Mouse (Mus musculus) limb, embryonic 15.5 days (tissue): ENCODE data around the gene Clec16a. TPM values are rescaled to one million over a fixed set of nuclear protein-coding genes. Genes with fewer than 3 reads are reported as not detected.
A peak's percentile ranks its signal among the peaks of the same experiment; 100 is the strongest.

Experiments
- ATAC-seq: fragments of 200-750 bp; cut with Nextera tagmentation; 2 replicates; pipeline ENCODE4 v1.8.0; 2017; ENCODE audit warnings: low read depth, moderate TSS enrichment; ENCODE audit not compliant: insufficient number of reproducible peaks, low FRiP score, low TSS enrichment
- H3K27ac ChIP-seq: fragments of 300-500 bp; sonication (generic); 2 replicates; pipeline ENCODE4 v1.5.1; 2015; ENCODE audit warnings: moderate library complexity, mild to moderate bottlenecking, inconsistent platforms
- H3K27me3 ChIP-seq: fragments of 300-500 bp; sonication (generic); 2 replicates; pipeline ENCODE4 v1.6.1; 2015; ENCODE audit warnings: inconsistent platforms
- H3K36me3 ChIP-seq: fragments of 300-500 bp; sonication (generic); 2 replicates; pipeline ENCODE4 v1.6.1; 2015; ENCODE audit warnings: inconsistent platforms
- H3K4me1 ChIP-seq: fragments of 300-500 bp; sonication (generic); 2 replicates; pipeline ENCODE4 v1.6.1; 2015; ENCODE audit warnings: inconsistent platforms
- H3K4me2 ChIP-seq: fragments of 300-500 bp; sonication (generic); 2 replicates; pipeline ENCODE4 v1.6.1; 2015; ENCODE audit warnings: mild to moderate bottlenecking, inconsistent platforms
- H3K4me3 ChIP-seq: fragments of 300-500 bp; sonication (generic); 2 replicates; pipeline ENCODE4 v1.5.1; 2015; ENCODE audit warnings: mild to moderate bottlenecking, inconsistent platforms
- H3K9ac ChIP-seq: fragments of 300-500 bp; sonication (generic); 2 replicates; pipeline ENCODE4 v1.6.1; 2015; ENCODE audit warnings: inconsistent platforms
- H3K9me3 ChIP-seq: fragments of 300-500 bp; sonication (generic); 2 replicates; pipeline ENCODE4 v1.6.1; 2016; ENCODE audit warnings: inconsistent platforms
- WGBS: fragments of 180-500 bp; shearing (Covaris S2); methylation state at CpG from one replicate; pipeline ENCODE4 v1.1.7; 2015; 5-methylcytosine and 5-hydroxymethylcytosine counted together
- polyA plus RNA-seq: library from polyadenylated mRNA; unstranded; fragments of >200 nt; fragmentation: Nextera tagmentation; extraction: Ambion mirVana; gene quantifications from 2 replicates; pipeline ENCODE4 v1.2.1, GENCODE M21; 2015

Gene Clec16a
- polyA plus RNA-seq, 1 experiment from 2014 or later = 34.3 TPM

GRCm38 (mm10) chr16:10655926-10656325, 110.8 kb downstream of the Clec16a start:
- no peaks in the 10 kb centered on the region for H3K27me3 ChIP-seq
- no peak overlapping the region for H3K4me3 ChIP-seq
- no peak overlapping the region for H3K9ac ChIP-seq
- no peaks in the 10 kb centered on the region for H3K9me3 ChIP-seq
- 35% methylated on average over 3 of the region's 3 CpGs for WGBS
- H3K4me2 ChIP-seq = no peak overlapping the region
- H3K27ac ChIP-seq = 0 out of 2 replicates have a peak overlapping the region, but pooled peaks have one; percentile 17
- no peaks in the 10 kb centered on the region for H3K36me3 ChIP-seq
- peaks cover 28% of the 10 kb centered on the region for H3K4me1 ChIP-seq
- no peak for ATAC-seq

GRCm38 (mm10) chr16:10656461-10656860, 111.3 kb downstream of the Clec16a start:
- WGBS = 19% methylated on average over 2 of the region's 2 CpGs
- no peak for ATAC-seq
- no peak overlapping the region for H3K4me3 ChIP-seq
- no peak overlapping the region for H3K27ac ChIP-seq
- no peaks in the 10 kb centered on the region for H3K36me3 ChIP-seq
- H3K4me1 ChIP-seq = peaks cover 28% of the 10 kb centered on the region
- no peaks in the 10 kb centered on the region for H3K27me3 ChIP-seq
- no peaks in the 10 kb centered on the region for H3K9me3 ChIP-seq
- no peak overlapping the region for H3K4me2 ChIP-seq
- H3K9ac ChIP-seq = no peak overlapping the region

- ATAC-seq = no peak
- 61% methylated on average over 1 of the region's 1 CpGs for WGBS
- H3K4me3 ChIP-seq = no peak overlapping the region
- H3K27me3 ChIP-seq = no peaks in the 10 kb centered on the region
- no peak overlapping the region for H3K4me2 ChIP-seq
- no peak overlapping the region for H3K27ac ChIP-seq
- H3K9ac ChIP-seq = no peak overlapping the region
- peaks cover 28% of the 10 kb centered on the region for H3K4me1 ChIP-seq
- H3K9me3 ChIP-seq = no peaks in the 10 kb centered on the region
- H3K36me3 ChIP-seq = no peaks in the 10 kb centered on the region
These were observed 111.8 kb downstream of the Clec16a start for GRCm38 (mm10) chr16:10656939-10657338.

GRCm38 (mm10) chr16:10659211-10659610, 114.1 kb downstream of the Clec16a start:
- Histone ChIP-seq H3K4me2 (no peak overlapping the region), H3K27me3 (no peaks in the 10 kb centered on the region), H3K4me3 (no peak overlapping the region), H3K36me3 (no peaks in the 10 kb centered on the region), H3K27ac (peak overlapping the region; percentile 27; the same call in 1 of the 2 replicates), H3K9me3 (no peaks in the 10 kb centered on the region), H3K4me1 (peaks cover 28% of the 10 kb centered on the region), H3K9ac (no peak overlapping the region)
- 71% methylated on average over 2 of the region's 2 CpGs for WGBS
- ATAC-seq = no peak

- Histone ChIP-seq H3K4me2 (no peak overlapping the region), H3K4me3 (no peak overlapping the region), H3K27me3 (no peaks in the 10 kb centered on the region), H3K27ac (no peak overlapping the region), H3K36me3 (no peaks in the 10 kb centered on the region), H3K9ac (no peak overlapping the region), H3K9me3 (no peaks in the 10 kb centered on the region), H3K4me1 (peaks cover 37% of the 10 kb centered on the region)
- no peak for ATAC-seq
These were observed 115.4 kb downstream of the Clec16a start for GRCm38 (mm10) chr16:10660526-10660925.

GRCm38 (mm10) chr16:10661385-10661784, 116.2 kb downstream of the Clec16a start:
- 55% methylated on average over 2 of the region's 2 CpGs for WGBS
- Histone ChIP-seq H3K27me3 (no peaks in the 10 kb centered on the region), H3K36me3 (no peaks in the 10 kb centered on the region), H3K9me3 (no peaks in the 10 kb centered on the region), H3K27ac (no peak overlapping the region), H3K4me1 (peaks cover 35% of the 10 kb centered on the region), H3K4me3 (no peak overlapping the region), H3K9ac (no peak overlapping the region), H3K4me2 (no peak overlapping the region)
- no peak for ATAC-seq

GRCm38 (mm10) chr16:10663890-10664731, 119.0 kb downstream of the Clec16a start:
- Histone ChIP-seq H3K4me2 (no peak overlapping the region), H3K36me3 (no peaks in the 10 kb centered on the region)
- whole genome bisulfite sequencing = 83% methylated on average over 12 of the region's 12 CpGs

GRCm38 (mm10) chr16:10664921-10665894, 120.1 kb downstream of the Clec16a start:
- no peaks in the 10 kb centered on the region for H3K27me3 ChIP-seq
- ATAC-seq = peak; percentile 70; the same call in 1 of the 2 replicates
- H3K36me3 ChIP-seq = no peaks in the 10 kb centered on the region
- no peak overlapping the region for H3K4me3 ChIP-seq
- peaks cover 24% of the 10 kb centered on the region for H3K4me1 ChIP-seq
- H3K27ac ChIP-seq = peak overlapping the region; percentile 24; the same call in 1 of the 2 replicates
- H3K9me3 ChIP-seq = no peaks in the 10 kb centered on the region
- no peak overlapping the region for H3K9ac ChIP-seq
- no peak overlapping the region for H3K4me2 ChIP-seq
- 40% methylated on average over 12 of the region's 12 CpGs for WGBS

More at GRCm38 (mm10) chr16:10663890-10664731, 119.0 kb downstream of the Clec16a start:
- H3K4me1 ChIP-seq = peaks cover 27% of the 10 kb centered on the region
- H3K27me3 ChIP-seq = no peaks in the 10 kb centered on the region
- H3K27ac ChIP-seq = 0 out of 2 replicates have a peak overlapping the region, but pooled peaks have one; percentile 24
- no peaks in the 10 kb centered on the region for H3K9me3 ChIP-seq
- no peak for ATAC-seq
- H3K4me3 ChIP-seq = no peak overlapping the region
- H3K9ac ChIP-seq = no peak overlapping the region

- ATAC-seq = no peak
- Histone ChIP-seq H3K27me3 (no peaks in the 10 kb centered on the region), H3K9me3 (no peaks in the 10 kb centered on the region), H3K4me1 (peaks cover 18% of the 10 kb centered on the region), H3K9ac (no peak overlapping the region), H3K4me2 (no peak overlapping the region), H3K27ac (no peak overlapping the region), H3K36me3 (no peaks in the 10 kb centered on the region), H3K4me3 (no peak overlapping the region)
- WGBS = 71% methylated on average over 3 of the region's 3 CpGs
These were observed 121.6 kb downstream of the Clec16a start for GRCm38 (mm10) chr16:10666766-10667165.

- WGBS = 41% methylated on average over 8 of the region's 8 CpGs
- Histone ChIP-seq H3K4me1 (peaks cover 18% of the 10 kb centered on the region), H3K4me2 (no peak overlapping the region), H3K9ac (no peak overlapping the region), H3K27me3 (no peaks in the 10 kb centered on the region), H3K27ac (no peak overlapping the region), H3K9me3 (no peaks in the 10 kb centered on the region), H3K36me3 (no peaks in the 10 kb centered on the region), H3K4me3 (no peak overlapping the region)
- no peak for ATAC-seq
These were observed 123.3 kb downstream of the Clec16a start for GRCm38 (mm10) chr16:10668453-10668852.

- H3K9ac ChIP-seq = no peak overlapping the region
- H3K27me3 ChIP-seq = no peaks in the 10 kb centered on the region
- H3K9me3 ChIP-seq = no peaks in the 10 kb centered on the region
- peaks cover 18% of the 10 kb centered on the region for H3K4me1 ChIP-seq
- WGBS = 77% methylated on average over 7 of the region's 7 CpGs
- ATAC-seq = no peak
- no peak overlapping the region for H3K4me3 ChIP-seq
- H3K36me3 ChIP-seq = no peaks in the 10 kb centered on the region
- no peak overlapping the region for H3K4me2 ChIP-seq
- peak overlapping the region; percentile 33; the same call in 1 of the 2 replicates for H3K27ac ChIP-seq
These were observed 124.0 kb downstream of the Clec16a start for GRCm38 (mm10) chr16:10668991-10669703.
